Mouse (Mus musculus) c-Kit-positive CD71-negative TER-119-negative erythroid progenitor cells, embryonic 14.5 days (primary cell): ENCODE results near the gene Kif2a.
"Not testable (repeated sequence)": the region's sequence is repeated elsewhere in the genome, so short reads cannot be mapped to it uniquely, and the experiment has no call there.

ENCODE experiments used
- DNase-seq: peaks from one replicate; pipeline ENCODE4 v3.0.0-alpha.2; 2013; ENCODE audit warnings: low read depth

The Kif2a gene

GRCm38 (mm10) chr13:107022266-107023171, 593 bp upstream of the Kif2a start:
- no peak for DNase-seq

GRCm38 (mm10) chr13:107019443-107019842, 2.5 kb downstream of the Kif2a start:
- DNase-seq: no peak

- no peak for DNase-seq
Observed at GRCm38 (mm10) chr13:107013926-107014325, 8.0 kb downstream of the Kif2a start.

- DNase-seq: no peak
Observed at GRCm38 (mm10) chr13:107011618-107012017, 10.3 kb downstream of the Kif2a start.

- DNase-seq: no peak
Observed at GRCm38 (mm10) chr13:107008174-107008573, 13.8 kb downstream of the Kif2a start.

GRCm38 (mm10) chr13:107003211-107003610, 18.7 kb downstream of the Kif2a start:
- DNase-seq: no peak

- DNase-seq: peak; percentile 44
Observed at GRCm38 (mm10) chr13:106998671-106999070, 23.3 kb downstream of the Kif2a start.

GRCm38 (mm10) chr13:106998026-106998425, 23.9 kb downstream of the Kif2a start:
- no peak for DNase-seq

- DNase-seq: not testable (repeated sequence)
Observed at GRCm38 (mm10) chr13:106997557-106997956, 24.4 kb downstream of the Kif2a start.

GRCm38 (mm10) chr13:106996891-106997290, 25.0 kb downstream of the Kif2a start:
- DNase-seq: no peak

- no peak for DNase-seq
Observed at GRCm38 (mm10) chr13:106961496-106961895, 60.4 kb downstream of the Kif2a start.

- DNase-seq: no peak
Observed at GRCm38 (mm10) chr13:106960557-106960956, 61.4 kb downstream of the Kif2a start.

GRCm38 (mm10) chr13:106958286-106958685, 63.6 kb downstream of the Kif2a start:
- DNase-seq: no peak

GRCm38 (mm10) chr13:106957554-106957953, 64.4 kb downstream of the Kif2a start:
- DNase-seq: no peak

- DNase-seq: no peak
Observed at GRCm38 (mm10) chr13:106954880-106955279, 67.0 kb downstream of the Kif2a start.

GRCm38 (mm10) chr13:106947583-106947982, 74.3 kb downstream of the Kif2a start:
- no peak for DNase-seq

- peak; percentile 83 for DNase-seq
Observed at GRCm38 (mm10) chr13:106946594-106947540, 75.1 kb downstream of the Kif2a start, which contains the start of gene Dimt1. Gene Dimt1 (plus strand): TSS chr13:106947127.

- DNase-seq: no peak
Observed at GRCm38 (mm10) chr13:106945518-106945917, 76.4 kb downstream of the Kif2a start.

GRCm38 (mm10) chr13:106942721-106943120, 79.2 kb downstream of the Kif2a start:
- no peak for DNase-seq

GRCm38 (mm10) chr13:106941211-106941976, 80.5 kb downstream of the Kif2a start:
- DNase-seq: no peak

GRCm38 (mm10) chr13:106937138-106937472, 84.8 kb downstream of the Kif2a start:
- DNase-seq: no peak
